Comparison of ENCODE assay signal across 7 mouse cellular contexts in genomic region chr11:115475758-115476237, GRCm38 (mm10). TPM values are rescaled to one million over a fixed set of nuclear protein-coding genes. Genes with fewer than 3 reads are reported as not detected.
DNase-seq lines count a peak whose midpoint lies in the region; ATAC-seq and TF ChIP-seq lines count a peak whose summit lies in the region.

No protein-coding gene starts in this region.

- WGBS in forebrain, embryonic 11.5 days: 6% methylated on average over 28 of the region's 28 CpGs
- WGBS in liver, embryonic 13.5 days (ENCODE audit: insufficient replicate concordance): 2% methylated on average over 28 of the region's 28 CpGs
- 3% methylated on average over 28 of the region's 28 CpGs for WGBS in stomach, postnatal 0 days

- H3K27me3 ChIP-seq in testis, adult 2 months (ENCODE audit: control insufficient read depth, insufficient read depth, low read length): no peaks in the 10 kb centered on the region
- no peaks in the 10 kb centered on the region for H3K27me3 ChIP-seq in forebrain, embryonic 11.5 days (ENCODE audit: control insufficient read depth, insufficient read depth, low read length)
- H3K27me3 ChIP-seq in liver, embryonic 13.5 days: no peaks in the 10 kb centered on the region
- no peaks in the 10 kb centered on the region for H3K27me3 ChIP-seq in stomach, postnatal 0 days (ENCODE audit: control insufficient read depth, insufficient read depth, low read length)

- peak overlapping the region; percentile 67 for H3K27ac ChIP-seq in testis, adult 2 months (ENCODE audit: control insufficient read depth, insufficient read depth, low read depth, low read length)
- no peak overlapping the region for H3K27ac ChIP-seq in forebrain, embryonic 11.5 days (ENCODE audit: low read depth, low read length)
- peak overlapping the region; percentile 78 for H3K27ac ChIP-seq in liver, embryonic 13.5 days
- peak overlapping the region; percentile 56; the same call in 1 of the 2 replicates for H3K27ac ChIP-seq in stomach, postnatal 0 days (replicated peaks)

- no peak for TF ChIP-seq POLR2A in testis, adult 2 months (IDR thresholded peaks at IDR 0.05; ENCODE audit: control insufficient read depth, low read depth, low read length)

- DNase-seq in testis, postnatal 10 days (ENCODE audit: low spot score): no peak
- DNase-seq in forebrain, embryonic 11.5 days (ENCODE audit: low spot score): no peak
- DNase-seq in liver, embryonic 13.5 days: no peak
- no peak for DNase-seq in stomach, postnatal 0 days (ENCODE audit: low spot score)
- DNase-seq in left cerebral cortex, postnatal 4 days: no peak
- no peak for DNase-seq in adrenal gland, postnatal 25 days

- H3K4me2 ChIP-seq in forebrain, embryonic 11.5 days (ENCODE audit: low read depth, low read length, severe bottlenecking): peak overlapping the region; percentile 82
- H3K4me2 ChIP-seq in liver, embryonic 13.5 days: peak overlapping the region; percentile 96
- peak overlapping the region; percentile 94 for H3K4me2 ChIP-seq in stomach, postnatal 0 days (replicated peaks; ENCODE audit: low read depth)

- no peak for TF ChIP-seq CTCF in testis, adult 2 months (IDR thresholded peaks at IDR 0.05; ENCODE audit: control insufficient read depth, insufficient read depth, insufficient replicate concordance, low read depth, low read length)
- no peak for TF ChIP-seq CTCF in stomach, postnatal 0 days (IDR thresholded peaks at IDR 0.05; ENCODE audit: low read depth)

- H3K4me3 ChIP-seq in testis, adult 2 months (ENCODE audit: control insufficient read depth, low read depth, low read length): peak overlapping the region; percentile 92
- peak overlapping the region; percentile 58 for H3K4me3 ChIP-seq in forebrain, embryonic 11.5 days (ENCODE audit: low read depth, low read length)
- peak overlapping the region; percentile 89 for H3K4me3 ChIP-seq in liver, embryonic 13.5 days (replicated peaks)
- peak overlapping the region; percentile 81 for H3K4me3 ChIP-seq in stomach, postnatal 0 days (ENCODE audit: low read depth, low read length)

- no peak for ATAC-seq in forebrain, embryonic 11.5 days (replicated peaks; ENCODE audit: low FRiP score)
- peak; percentile 45 for ATAC-seq in liver, embryonic 13.5 days (ENCODE audit: low read depth)
- ATAC-seq in stomach, postnatal 0 days (ENCODE audit: low FRiP score, low TSS enrichment): peak; percentile 24; the same call in 1 of the 2 replicates

- no peaks in the 10 kb centered on the region for H3K9me3 ChIP-seq in forebrain, embryonic 11.5 days (ENCODE audit: control insufficient read depth, low read length)
- H3K9me3 ChIP-seq in liver, embryonic 13.5 days (replicated peaks): no peaks in the 10 kb centered on the region
- H3K9me3 ChIP-seq in stomach, postnatal 0 days (ENCODE audit: control insufficient read depth, low read length): no peaks in the 10 kb centered on the region

- intact Hi-C loops in left cerebral cortex, postnatal 4 days (cut with DNase I): no loop called here

- peaks cover 16% of the 10 kb centered on the region for H3K4me1 ChIP-seq in testis, adult 2 months (ENCODE audit: control insufficient read depth, insufficient read depth, low read length)
- H3K4me1 ChIP-seq in forebrain, embryonic 11.5 days (replicated peaks; ENCODE audit: control insufficient read depth, insufficient read depth, low read length): peaks cover 6% of the 10 kb centered on the region; the same call in 1 of the 2 replicates
- peaks cover 45% of the 10 kb centered on the region for H3K4me1 ChIP-seq in liver, embryonic 13.5 days (replicated peaks)
- peaks cover 4% of the 10 kb centered on the region; the same call in 1 of the 2 replicates for H3K4me1 ChIP-seq in stomach, postnatal 0 days (replicated peaks; ENCODE audit: control insufficient read depth, insufficient read depth)

- no peaks in the 10 kb centered on the region for H3K36me3 ChIP-seq in testis, adult 2 months (ENCODE audit: control insufficient read depth, insufficient read depth, low read length)
- no peaks in the 10 kb centered on the region for H3K36me3 ChIP-seq in forebrain, embryonic 11.5 days (ENCODE audit: control insufficient read depth, insufficient read depth, low read length)
- H3K36me3 ChIP-seq in liver, embryonic 13.5 days: no peaks in the 10 kb centered on the region
- no peaks in the 10 kb centered on the region for H3K36me3 ChIP-seq in stomach, postnatal 0 days (ENCODE audit: control insufficient read depth, insufficient read depth, low read length)

- peak overlapping the region; percentile 73 for H3K9ac ChIP-seq in forebrain, embryonic 11.5 days (ENCODE audit: low read length)
- H3K9ac ChIP-seq in liver, embryonic 13.5 days: peak overlapping the region; percentile 90
- peak overlapping the region; percentile 88 for H3K9ac ChIP-seq in stomach, postnatal 0 days (ENCODE audit: low read length)

- TF ChIP-seq EP300 in stomach, postnatal 0 days (optimal IDR thresholded peaks at IDR 0.05): no peak

RNA-seq across cellular contexts. Expression of gene Armc7, which starts 0.3 kb away (rescaled TPM):
- polyA plus RNA-seq in testis, adult 2 months (2012; rRNA removed): 3.3 and 3.8 TPM in 2 replicates
- 8.9 and 9.7 TPM in 2 replicates for polyA plus RNA-seq in forebrain, embryonic 11.5 days (2014; fragmentation: Nextera tagmentation; extraction: Ambion mirVana)
- polyA plus RNA-seq in liver, embryonic 13.5 days (2015; fragmentation: Nextera tagmentation; extraction: Ambion mirVana): 3.2 and 3.7 TPM in 2 replicates
- polyA plus RNA-seq in stomach, postnatal 0 days (2015; fragmentation: Nextera tagmentation; extraction: Ambion mirVana): 6.3 and 6.5 TPM in 2 replicates
- total RNA-seq in left cerebral cortex, postnatal 4 days (2021): 10 to 100 TPM in 1 of 2 experiments, 1 to 10 TPM in 1; 9.9 to 10.2 TPM
- 11.4 and 11.5 TPM in 2 replicates for total RNA-seq in adrenal gland, postnatal 25 days (2021)

RNA-seq across cellular contexts. Expression of gene Slc16a5, which starts 13.5 kb away (rescaled TPM):
- polyA plus RNA-seq in testis, adult 2 months (2012; rRNA removed): 0.72 and 0.78 TPM in 2 replicates
- 0.16 and 0.24 TPM in 2 replicates for polyA plus RNA-seq in forebrain, embryonic 11.5 days (2014; fragmentation: Nextera tagmentation; extraction: Ambion mirVana)
- polyA plus RNA-seq in liver, embryonic 13.5 days (2015; fragmentation: Nextera tagmentation; extraction: Ambion mirVana): 0.06 TPM in 1 of 2 replicates, not detected in the other
- 14.4 and 17.3 TPM in 2 replicates for polyA plus RNA-seq in stomach, postnatal 0 days (2015; fragmentation: Nextera tagmentation; extraction: Ambion mirVana)
- not detected for total RNA-seq in left cerebral cortex, postnatal 4 days (2021)
- total RNA-seq in adrenal gland, postnatal 25 days (2021): not detected in 2 replicates

RNA-seq across cellular contexts. Expression of gene Nt5c, which starts 15.9 kb away (rescaled TPM):
- 32.4 and 34.0 TPM in 2 replicates for polyA plus RNA-seq in testis, adult 2 months (2012; rRNA removed)
- polyA plus RNA-seq in forebrain, embryonic 11.5 days (2014; fragmentation: Nextera tagmentation; extraction: Ambion mirVana): 72.6 and 78.5 TPM in 2 replicates
- 60.8 and 64.6 TPM in 2 replicates for polyA plus RNA-seq in liver, embryonic 13.5 days (2015; fragmentation: Nextera tagmentation; extraction: Ambion mirVana)
- 145 and 152 TPM in 2 replicates for polyA plus RNA-seq in stomach, postnatal 0 days (2015; fragmentation: Nextera tagmentation; extraction: Ambion mirVana)
- 10 to 100 TPM; 57.4 to 70.8 TPM for total RNA-seq in left cerebral cortex, postnatal 4 days (2021)
- total RNA-seq in adrenal gland, postnatal 25 days (2021): 131 and 151 TPM in 2 replicates

RNA-seq across cellular contexts. Expression of gene Trim80, which starts 35.5 kb away (rescaled TPM):
- polyA plus RNA-seq in testis, adult 2 months (2012; rRNA removed): 307 and 344 TPM in 2 replicates
- 0.16 and 0.23 TPM in 2 replicates for polyA plus RNA-seq in forebrain, embryonic 11.5 days (2014; fragmentation: Nextera tagmentation; extraction: Ambion mirVana)
- polyA plus RNA-seq in liver, embryonic 13.5 days (2015; fragmentation: Nextera tagmentation; extraction: Ambion mirVana): 0.16 and 0.27 TPM in 2 replicates
- 0.10 and 0.13 TPM in 2 replicates for polyA plus RNA-seq in stomach, postnatal 0 days (2015; fragmentation: Nextera tagmentation; extraction: Ambion mirVana)
- total RNA-seq in left cerebral cortex, postnatal 4 days (2021): under 1 TPM in 1 of 2 experiments, not detected in 1; 0.20 TPM
- total RNA-seq in adrenal gland, postnatal 25 days (2021): 0.21 TPM in 1 of 2 replicates, not detected in the other

RNA-seq across cellular contexts. Expression of gene Jpt1, which starts 38.4 kb away (rescaled TPM):
- 548 and 576 TPM in 2 replicates for polyA plus RNA-seq in testis, adult 2 months (2012; rRNA removed)
- 961 and 989 TPM in 2 replicates for polyA plus RNA-seq in forebrain, embryonic 11.5 days (2014; fragmentation: Nextera tagmentation; extraction: Ambion mirVana)
- polyA plus RNA-seq in liver, embryonic 13.5 days (2015; fragmentation: Nextera tagmentation; extraction: Ambion mirVana): 292 and 314 TPM in 2 replicates
- polyA plus RNA-seq in stomach, postnatal 0 days (2015; fragmentation: Nextera tagmentation; extraction: Ambion mirVana): 356 and 371 TPM in 2 replicates
- total RNA-seq in left cerebral cortex, postnatal 4 days (2021): 100 to 1,000 TPM; 803 to 865 TPM
- total RNA-seq in adrenal gland, postnatal 25 days (2021): 91.7 and 92.8 TPM in 2 replicates
